Mouse (Mus musculus) hindlimb bud, embryonic 11.5 days (tissue): ENCODE results near the gene Itga6.
"Not testable (repeated sequence)": the region's sequence is repeated elsewhere in the genome, so short reads cannot be mapped to it uniquely, and the experiment has no call there.

Source experiments
- DNase-seq: peaks from one replicate; pipeline ENCODE4 v3.0.0-alpha.2; 2012; ENCODE audit warnings: low read depth, low spot score; ENCODE audit errors: extremely low spot score

Itga6 gene

DNA sequence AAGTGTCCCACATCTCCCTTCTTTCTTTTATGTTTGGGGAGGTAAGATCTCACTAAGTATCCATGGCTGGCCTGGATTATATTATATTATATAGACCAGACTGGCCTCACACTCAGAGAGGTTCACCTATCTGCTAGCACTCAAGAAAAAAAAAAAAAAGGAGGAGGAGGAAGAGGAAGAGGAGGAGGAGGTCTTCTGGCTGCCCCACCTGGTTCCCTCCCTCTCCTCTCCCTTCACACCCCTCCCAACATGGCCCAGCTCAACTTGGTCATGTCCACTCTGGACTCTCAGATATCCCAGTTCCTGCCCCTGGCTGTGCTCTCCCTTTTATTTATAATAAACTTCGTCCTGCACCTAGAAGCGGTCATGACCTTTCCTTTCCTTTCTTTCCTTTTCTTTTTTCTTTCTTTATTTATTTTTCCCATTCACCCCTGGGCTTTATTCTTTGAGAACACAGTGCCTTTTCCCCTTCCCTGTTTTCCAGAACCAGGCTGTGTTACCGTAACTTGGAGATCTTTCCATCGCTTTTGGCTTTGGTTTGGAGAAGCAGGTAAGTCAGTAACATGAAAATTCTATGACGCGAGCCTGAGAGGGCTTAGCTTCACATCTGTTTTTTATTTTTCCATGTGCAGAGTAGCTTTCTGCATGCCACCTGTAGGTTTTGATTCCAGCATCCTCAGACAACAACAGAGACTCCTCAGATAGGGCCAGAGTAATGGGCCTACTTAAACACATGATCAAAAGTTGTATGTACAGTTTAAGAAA is at the start of gene Itga6:
TSS of gene Itga6 (plus strand) at position 7 of the 765 bp plus-strand sequence.
- no peak for DNase-seq

DNA sequence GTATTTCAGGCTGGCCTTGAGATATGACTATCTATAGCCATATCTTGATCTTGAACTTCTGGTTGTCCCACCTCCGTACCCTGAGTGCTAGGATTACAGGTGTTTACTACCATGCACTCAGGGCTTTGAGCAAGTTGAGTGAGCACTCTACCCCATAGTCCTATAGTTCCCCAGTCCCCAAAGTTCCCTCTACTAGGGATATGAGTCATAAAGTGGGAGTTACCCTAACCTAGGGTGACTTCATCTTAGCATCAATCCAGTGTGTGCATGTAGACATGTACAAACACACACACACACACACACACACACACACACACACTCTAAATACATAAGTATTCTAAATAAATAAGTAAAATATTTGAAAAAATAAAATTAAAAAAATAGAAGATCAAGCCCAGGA is 48.6 kb upstream of the Itga6 start:
- no peak for DNase-seq

- DNase-seq, result no peak
Observed at GRCm38 (mm10) chr2:71697408-71698336, 47.7 kb upstream of the Itga6 start.

GRCm38 (mm10) chr2:71698366-71698765 is 47.0 kb upstream of the Itga6 start:
- DNase-seq, result no peak

GRCm38 (mm10) chr2:71698942-71699341 is 46.5 kb upstream of the Itga6 start:
- DNase-seq, result no peak

GRCm38 (mm10) chr2:71701341-71701740 is 44.1 kb upstream of the Itga6 start:
- no peak for DNase-seq

GRCm38 (mm10) chr2:71704309-71704708 is 41.1 kb upstream of the Itga6 start:
- DNase-seq, result no peak

GRCm38 (mm10) chr2:71708886-71709285 is 36.5 kb upstream of the Itga6 start:
- DNase-seq, result no peak

DNA sequence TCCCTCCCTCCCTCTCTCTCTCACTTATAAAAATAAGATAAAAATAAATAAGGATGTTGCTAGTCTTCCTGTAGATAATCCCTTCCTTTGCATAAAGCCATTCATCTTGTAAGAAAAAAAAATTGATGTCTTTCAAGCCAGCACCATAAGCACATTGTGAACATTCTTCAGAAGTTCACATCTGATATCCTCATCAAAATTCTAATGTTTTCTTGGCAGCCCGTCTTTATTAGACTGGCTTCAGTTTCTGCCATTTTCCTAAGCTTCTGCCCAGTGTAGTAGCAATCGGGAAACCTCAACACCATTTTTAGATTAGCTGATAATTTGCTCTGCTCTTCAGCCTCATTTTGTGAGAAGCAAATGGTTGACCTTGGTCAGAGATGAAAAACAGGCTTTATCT is 33.8 kb upstream of the Itga6 start:
- DNase-seq, result no peak

GRCm38 (mm10) chr2:71714416-71714815 is 31.0 kb upstream of the Itga6 start:
- DNase-seq, result no peak

DNA sequence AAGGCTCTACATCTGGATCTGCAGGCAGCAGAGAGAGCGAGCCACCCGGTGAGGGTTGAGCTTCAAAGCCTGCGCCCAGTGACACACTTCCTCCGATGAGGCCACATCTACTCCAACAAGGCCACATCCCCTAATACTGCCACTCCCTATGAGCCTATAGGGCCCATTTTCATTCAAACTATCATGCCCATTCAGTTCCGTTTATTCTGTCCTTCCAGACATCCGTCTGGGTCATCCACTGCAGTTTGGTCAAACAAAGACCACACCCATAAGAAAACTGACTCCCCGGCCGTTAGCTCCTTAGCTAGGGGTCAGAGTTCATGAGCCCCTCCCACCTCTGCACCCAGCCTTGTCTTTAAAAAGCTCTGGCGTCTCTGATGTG is 26.4 kb upstream of the Itga6 start:
- no peak for DNase-seq

DNA sequence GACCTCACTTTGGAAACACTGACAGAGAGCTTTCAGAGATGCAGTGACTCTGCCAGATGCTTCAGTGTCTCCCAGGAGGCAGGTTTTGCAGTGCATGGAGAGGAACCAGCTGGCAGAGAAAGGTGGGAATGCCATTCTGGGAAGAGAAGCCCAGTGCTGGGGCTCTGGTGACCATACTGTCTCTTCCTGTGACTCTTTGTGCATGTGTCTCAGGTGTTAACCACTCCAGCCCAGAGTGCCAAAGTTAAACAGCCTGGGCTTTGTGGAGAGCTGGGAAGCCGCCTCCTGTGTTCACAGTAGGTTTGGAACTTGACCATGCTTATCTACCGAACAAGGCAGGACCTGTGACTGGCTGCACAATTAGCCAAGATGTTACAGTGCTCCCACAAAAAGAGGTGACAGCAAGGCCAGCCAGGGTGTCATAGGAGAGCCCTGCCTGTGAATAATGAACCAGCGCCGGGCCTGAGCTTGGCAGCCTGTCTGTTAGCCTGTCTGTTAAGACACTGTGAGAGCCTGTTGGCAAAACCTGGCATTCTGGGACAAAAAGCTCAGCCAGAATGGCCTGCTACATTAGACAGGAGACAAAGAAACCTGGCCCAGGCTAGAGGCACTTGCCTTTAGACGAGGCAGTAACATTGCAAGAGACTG is 25.9 kb upstream of the Itga6 start:
- DNase-seq, result no peak

DNA sequence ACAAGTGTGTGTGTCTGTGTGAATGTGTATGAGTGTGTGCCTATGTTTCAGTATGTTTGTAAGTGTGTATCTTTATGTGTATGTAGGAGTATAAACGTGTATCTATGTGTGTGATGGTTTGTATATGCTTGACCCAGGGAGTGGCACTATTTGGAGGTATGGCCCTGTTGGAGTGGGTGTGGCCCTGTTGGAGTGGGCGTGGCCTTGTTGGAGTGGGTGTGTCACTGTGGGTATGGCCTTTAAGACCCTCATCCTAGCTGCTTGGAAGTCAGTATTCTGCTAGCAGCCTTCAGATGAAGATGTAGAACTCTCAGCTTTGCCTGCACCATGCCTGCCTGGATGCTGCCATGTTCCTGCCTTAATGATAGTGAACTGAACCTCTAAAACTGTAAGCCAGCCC is 24.9 kb upstream of the Itga6 start:
- DNase-seq, result not testable (repeated sequence)

GRCm38 (mm10) chr2:71722913-71723312 is 22.5 kb upstream of the Itga6 start:
- DNase-seq, result no peak

- no peak for DNase-seq
Observed at GRCm38 (mm10) chr2:71723623-71724022, 21.8 kb upstream of the Itga6 start.

DNA sequence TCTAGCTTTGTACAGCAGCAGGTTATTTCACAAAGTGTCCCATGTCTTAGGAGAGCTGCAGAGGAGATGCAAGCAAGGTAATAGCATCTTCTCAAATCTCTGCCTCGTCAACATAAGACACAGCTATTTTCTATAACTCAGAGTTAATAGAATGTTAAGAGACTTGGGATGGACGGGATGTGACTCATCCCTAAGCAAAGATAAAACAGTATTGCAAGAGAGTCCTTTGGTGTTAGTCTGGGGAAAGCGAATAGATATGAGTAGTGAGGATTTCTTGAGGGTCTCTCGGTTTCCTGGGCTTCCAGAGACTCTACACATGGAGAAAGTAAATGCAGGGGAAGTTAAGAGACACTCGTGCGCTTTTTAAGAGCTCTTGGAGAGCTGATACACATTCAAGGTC is 21.4 kb upstream of the Itga6 start:
- DNase-seq, result no peak

GRCm38 (mm10) chr2:71725446-71725845 is 20.0 kb upstream of the Itga6 start:
- no peak for DNase-seq

DNA sequence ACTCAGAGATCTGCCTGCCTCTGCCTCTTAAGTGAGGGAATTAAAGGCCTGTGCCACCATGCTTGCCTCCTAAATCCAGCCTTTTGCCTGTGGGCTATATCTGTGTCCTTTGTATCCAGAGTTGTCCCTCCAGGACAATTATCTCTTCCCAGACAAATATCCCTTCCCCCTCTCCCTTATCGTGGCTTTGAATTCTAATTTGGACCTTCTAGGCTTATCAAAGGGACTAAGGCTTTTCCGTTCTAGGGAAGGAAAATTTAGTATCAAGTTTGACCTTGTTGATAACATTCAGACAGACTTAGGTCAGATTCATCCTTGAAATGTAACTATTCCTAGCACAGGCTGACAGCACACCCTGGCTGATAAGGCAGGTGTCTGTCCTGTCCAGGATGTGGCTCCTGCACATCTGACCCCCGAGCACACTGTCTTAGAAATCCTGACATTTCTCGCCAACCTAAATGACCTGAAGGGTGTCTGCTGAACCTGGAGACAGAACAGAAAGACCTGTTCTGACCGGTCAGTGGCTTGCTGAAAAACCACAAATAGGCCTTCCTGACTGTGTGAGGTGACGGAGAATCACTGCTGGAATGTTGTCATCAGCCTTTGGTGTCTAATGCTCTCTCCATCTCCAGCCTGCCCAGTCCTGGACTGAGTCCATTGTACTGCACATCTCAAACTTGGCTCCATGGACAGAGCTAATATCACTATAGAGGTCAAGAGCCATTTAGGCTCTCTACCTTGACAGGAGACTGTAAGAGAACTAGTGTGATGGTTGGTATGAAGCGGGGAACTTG is 18.3 kb upstream of the Itga6 start:
- DNase-seq, result no peak

GRCm38 (mm10) chr2:71728341-71728740 is 17.1 kb upstream of the Itga6 start:
- DNase-seq, result no peak

GRCm38 (mm10) chr2:71728796-71729195 is 16.6 kb upstream of the Itga6 start:
- no peak for DNase-seq
